Mouse (Mus musculus): Measurements from ENCODE around the gene Ubqln5. TPM values are rescaled to one million over a fixed set of nuclear protein-coding genes. Genes with fewer than 3 reads are reported as not detected.

Ubqln5 gene
- not detected for total RNA-seq (2023)

DNA sequence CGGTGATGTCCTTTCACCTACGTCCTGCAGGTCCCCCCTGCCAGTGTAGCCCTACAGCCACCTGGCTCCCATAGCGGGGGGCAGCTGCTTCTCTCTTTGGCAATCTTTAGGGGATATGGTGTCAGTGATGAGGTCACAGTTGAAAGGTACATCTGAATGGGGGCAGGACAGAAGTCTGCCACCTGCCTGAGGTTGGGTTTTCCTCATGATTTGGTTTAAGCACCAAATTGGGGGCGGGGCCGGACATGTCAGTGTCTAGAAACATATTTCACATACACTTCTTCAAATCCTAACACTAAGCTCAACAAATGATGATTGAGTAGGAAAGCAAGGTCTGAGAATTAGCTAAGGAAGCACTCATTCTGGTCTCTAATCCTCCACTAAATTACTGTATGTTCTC is at the start of gene Ubqln5:
Gene Ubqln5, minus strand, starts transcription at position 101 of the 400 bp plus-strand sequence.

DNA sequence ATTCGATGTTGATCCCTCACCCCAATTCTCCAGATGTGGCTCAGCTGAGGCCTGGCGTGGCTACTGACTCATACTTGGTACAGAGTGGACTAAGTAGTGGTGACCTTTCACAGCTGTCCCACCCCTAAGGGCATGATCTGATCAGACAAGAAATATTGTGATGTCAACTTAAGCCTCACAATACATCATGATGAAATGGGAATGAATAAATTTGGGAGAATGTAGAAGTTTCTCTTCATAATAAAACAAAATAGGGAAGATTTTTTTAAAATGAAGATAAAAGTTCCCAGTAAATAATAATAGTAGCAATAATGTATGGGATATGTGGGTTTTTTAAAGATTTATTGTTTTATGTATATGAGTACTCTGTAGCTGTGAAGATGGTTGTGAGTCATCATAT is 20.8 kb upstream of the Ubqln5 start, which contains the start of gene Ubqlnl:
Gene Ubqlnl, minus strand, starts transcription at position 101 of the 400 bp plus-strand sequence.

DNA sequence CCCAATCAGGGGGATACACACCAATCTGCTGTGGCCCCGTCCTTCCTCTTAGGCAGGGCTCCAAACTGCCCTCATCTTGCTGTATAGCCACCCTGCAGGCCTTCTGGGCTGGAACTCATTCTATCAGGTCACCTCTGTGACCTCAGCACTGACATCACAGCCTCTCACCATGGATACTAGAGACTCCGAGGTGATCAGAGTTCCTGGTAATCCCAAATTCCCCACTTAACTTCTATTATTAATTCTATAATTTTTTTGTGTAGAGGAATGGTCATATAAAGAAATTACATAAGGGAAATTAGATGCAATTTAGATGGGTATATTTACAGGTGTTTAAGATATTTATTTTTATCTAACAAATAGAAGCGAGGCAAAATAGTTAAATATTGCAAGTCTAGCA is 13.6 kb upstream of the Ubqln5 start, which contains the start of gene Ubqln3:
Gene Ubqln3, minus strand, starts transcription at position 101 of the 400 bp plus-strand sequence.

DNA sequence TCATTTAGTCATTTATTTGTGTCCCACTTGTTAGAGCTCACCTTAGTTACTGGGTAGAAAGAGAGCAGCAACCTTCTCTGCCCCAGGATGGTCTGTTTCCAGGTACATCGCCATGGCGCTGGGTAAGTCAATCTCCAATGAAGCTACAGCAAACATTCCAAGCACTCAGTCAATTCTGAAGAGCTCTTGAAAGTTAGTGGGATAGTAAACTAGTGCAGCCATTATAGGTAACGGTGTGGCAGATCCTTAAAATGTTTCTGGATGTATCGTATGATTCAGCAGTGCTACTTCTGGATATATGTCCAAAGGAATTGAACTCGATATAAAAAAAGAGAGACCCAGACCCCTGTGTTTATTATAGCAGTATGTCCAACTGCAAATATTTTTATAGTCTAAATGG is 7.7 kb upstream of the Ubqln5 start, which contains the start of gene Olfr643:
Gene Olfr643, minus strand, starts transcription at position 101 of the 400 bp plus-strand sequence.

DNA sequence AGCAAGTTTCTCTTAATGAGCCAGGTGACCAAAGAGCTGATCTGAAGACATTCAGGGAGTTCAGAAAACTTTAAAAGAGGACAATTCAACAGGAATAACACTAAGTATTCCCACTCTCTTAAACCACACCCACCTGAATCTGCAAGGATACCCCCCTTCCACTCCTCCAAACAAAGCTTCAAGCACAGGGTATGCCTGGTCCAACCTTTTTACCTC is 25.0 kb downstream of the Ubqln5 start, which contains the start of gene Olfr646:
Gene Olfr646, plus strand, starts transcription at position 117 of the 216 bp plus-strand sequence.

DNA sequence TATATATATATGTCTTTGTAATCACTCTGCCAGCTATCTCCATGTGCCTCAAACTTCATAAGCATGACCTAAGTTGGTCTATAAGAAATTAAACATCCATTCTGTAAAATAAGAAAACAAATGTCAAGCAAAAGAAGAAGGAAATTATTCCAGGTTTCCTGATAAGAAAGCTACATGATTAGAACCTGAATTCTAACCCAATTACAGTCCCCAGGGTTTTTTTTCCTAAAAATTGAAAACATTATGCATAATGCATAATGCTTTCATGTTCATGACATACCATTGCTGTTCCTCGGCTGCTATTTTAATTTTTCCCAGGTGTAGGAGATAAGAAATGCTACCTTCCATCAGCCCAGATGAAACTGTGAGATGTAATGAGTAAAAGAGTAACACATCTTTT is 44.3 kb downstream of the Ubqln5 start, which contains the start of gene Olfr645:
Gene Olfr645, minus strand, starts transcription at position 101 of the 400 bp plus-strand sequence.

Other genes starting within 250 kb of the Ubqln5 start
- not detected for gene Olfr66, start 243.6 kb downstream of the Ubqln5 start, total RNA-seq (2023)
- not detected for gene Olfr64, start 235.3 kb downstream of the Ubqln5 start, total RNA-seq (2023)
- not detected for gene Olfr65, start 226.3 kb downstream of the Ubqln5 start, total RNA-seq (2023)
- gene Olfr631, start 201.0 kb downstream of the Ubqln5 start, total RNA-seq (2023): not detected
- not detected for gene Olfr632, start 195.5 kb downstream of the Ubqln5 start, total RNA-seq (2023)
- not detected for gene Olfr633, start 185.4 kb downstream of the Ubqln5 start, total RNA-seq (2023)
- gene Olfr635, start 158.7 kb downstream of the Ubqln5 start, total RNA-seq (2023): not detected
- gene Olfr638, start 131.1 kb downstream of the Ubqln5 start, total RNA-seq (2023): not detected
- gene Olfr639, start 112.5 kb downstream of the Ubqln5 start, total RNA-seq (2023): not detected
- not detected for gene Olfr640, start 104.3 kb downstream of the Ubqln5 start, total RNA-seq (2023)
- not detected for gene Olfr641, start 94.4 kb downstream of the Ubqln5 start, total RNA-seq (2023)
- gene Olfr642, start 77.2 kb downstream of the Ubqln5 start, total RNA-seq (2023): not detected
- gene 4930516K23Rik, start 68.4 kb downstream of the Ubqln5 start, total RNA-seq (2023): not detected
- not detected for gene Olfr644, start 58.0 kb downstream of the Ubqln5 start, total RNA-seq (2023)
- not detected for gene Olfr645, start 44.4 kb downstream of the Ubqln5 start, total RNA-seq (2023)
- gene Olfr646, start 25.0 kb downstream of the Ubqln5 start, total RNA-seq (2023): not detected
- gene Olfr643, start 7.6 kb upstream of the Ubqln5 start, total RNA-seq (2023): not detected
- not detected for gene Ubqln3, start 13.5 kb upstream of the Ubqln5 start, total RNA-seq (2023)
- not detected for gene Ubqlnl, start 20.7 kb upstream of the Ubqln5 start, total RNA-seq (2023)
- gene Olfm5, start 35.0 kb upstream of the Ubqln5 start, total RNA-seq (2023): not detected
- gene Olfr648, start 53.6 kb upstream of the Ubqln5 start, total RNA-seq (2023): not detected
- not detected for gene Olfr649, start 66.2 kb upstream of the Ubqln5 start, total RNA-seq (2023)
- 0.50 TPM for gene Trim6, start 89.0 kb upstream of the Ubqln5 start, total RNA-seq (2023)
- gene Trim34a, start 114.6 kb upstream of the Ubqln5 start, total RNA-seq (2023): 26.2 TPM
- gene Trim5, start 158.3 kb upstream of the Ubqln5 start, total RNA-seq (2023): 12.7 TPM
- gene Trim12a, start 185.6 kb upstream of the Ubqln5 start, total RNA-seq (2023): 151 TPM
- gene Trim34b, start 199.6 kb upstream of the Ubqln5 start, total RNA-seq (2023): 1.6 TPM
- 25.9 TPM for gene Trim12c, start 223.5 kb upstream of the Ubqln5 start, total RNA-seq (2023)
- gene Trim30b, start 240.1 kb upstream of the Ubqln5 start, total RNA-seq (2023): 1.7 TPM